Mouse (Mus musculus): ENCODE measurements around the gene Rad51b. TPM values are rescaled to one million over a fixed set of nuclear protein-coding genes. Genes with fewer than 3 reads are reported as not detected.

The Rad51b gene
- polyA plus RNA-seq, 1 experiment from 2014 or later, result 8.0 TPM

GRCm38 (mm10) chr12:79784159-79784558, 487.1 kb downstream of the Rad51b start:
- Histone ChIP-seq H3K9ac (no peak overlapping the region), H3K4me3 (ENCODE audit: low read depth, low read length) (no peak overlapping the region), H3K9me3 (ENCODE audit: low read depth, low read length) (0 out of 2 replicates have a peak, but pooled peaks cover 4% of the 10 kb centered on the region), H3K27me3 (ENCODE audit: insufficient read depth, low read length) (no peaks in the 10 kb centered on the region), H3K27ac (ENCODE audit: low read depth) (no peak overlapping the region), H3K4me2 (no peak overlapping the region), H3K36me3 (ENCODE audit: insufficient read depth) (no peaks in the 10 kb centered on the region), H3K4me1 (ENCODE audit: insufficient read depth) (peaks cover 6% of the 10 kb centered on the region; the same call in 1 of the 2 replicates)
- WGBS, result 72% methylated on average over 7 of the region's 7 CpGs
- TF ChIP-seq CTCF (IDR thresholded peaks at IDR 0.05; ENCODE audit: low read depth), result no peak
- DNase-seq (no peak), ATAC-seq (ENCODE audit: insufficient read depth) (no peak)

- H3K9ac ChIP-seq, result no peak overlapping the region
- ATAC-seq (ENCODE audit: insufficient read depth), result no peak
- H3K4me1 ChIP-seq (ENCODE audit: insufficient read depth), result peaks cover 6% of the 10 kb centered on the region; the same call in 1 of the 2 replicates
- 0 out of 2 replicates have a peak, but pooled peaks cover 4% of the 10 kb centered on the region for H3K9me3 ChIP-seq (ENCODE audit: low read depth, low read length)
- no peaks in the 10 kb centered on the region for H3K36me3 ChIP-seq (ENCODE audit: insufficient read depth)
- H3K27me3 ChIP-seq (ENCODE audit: insufficient read depth, low read length), result no peaks in the 10 kb centered on the region
- WGBS, result 95% methylated on average over 3 of the region's 3 CpGs
- no peak for TF ChIP-seq CTCF (IDR thresholded peaks at IDR 0.05; ENCODE audit: low read depth)
- H3K27ac ChIP-seq (ENCODE audit: low read depth), result no peak overlapping the region
- DNase-seq, result no peak
- no peak overlapping the region for H3K4me2 ChIP-seq
- no peak overlapping the region for H3K4me3 ChIP-seq (ENCODE audit: low read depth, low read length)
Measured at GRCm38 (mm10) chr12:79785691-79786090, 488.6 kb downstream of the Rad51b start.

- Histone ChIP-seq H3K27me3 (ENCODE audit: insufficient read depth, low read length) (no peaks in the 10 kb centered on the region), H3K9me3 (ENCODE audit: low read depth, low read length) (0 out of 2 replicates have a peak, but pooled peaks cover 2% of the 10 kb centered on the region), H3K36me3 (ENCODE audit: insufficient read depth) (no peaks in the 10 kb centered on the region), H3K27ac (ENCODE audit: low read depth) (peak overlapping the region; percentile 61), H3K4me2 (no peak overlapping the region), H3K4me1 (ENCODE audit: insufficient read depth) (peaks cover 6% of the 10 kb centered on the region; the same call in 1 of the 2 replicates), H3K9ac (no peak overlapping the region), H3K4me3 (ENCODE audit: low read depth, low read length) (no peak overlapping the region)
- no peak for DNase-seq
- 78% methylated on average over 10 of the region's 10 CpGs for WGBS
- no peak for TF ChIP-seq CTCF (IDR thresholded peaks at IDR 0.05; ENCODE audit: low read depth)
- no peak for ATAC-seq (ENCODE audit: insufficient read depth)
Measured at GRCm38 (mm10) chr12:79787538-79787937, 490.5 kb downstream of the Rad51b start.

- H3K4me3 ChIP-seq (ENCODE audit: low read depth, low read length), result no peak overlapping the region
- H3K9me3 ChIP-seq (ENCODE audit: low read depth, low read length), result no peaks in the 10 kb centered on the region
- DNase-seq (peak; percentile 83), ATAC-seq (ENCODE audit: insufficient read depth) (peak; percentile 65)
- H3K4me2 ChIP-seq, result no peak overlapping the region
- WGBS, result 42% methylated on average over 5 of the region's 5 CpGs
- H3K9ac ChIP-seq, result no peak overlapping the region
- H3K27me3 ChIP-seq (ENCODE audit: insufficient read depth, low read length), result no peaks in the 10 kb centered on the region
- no peaks in the 10 kb centered on the region for H3K36me3 ChIP-seq (ENCODE audit: insufficient read depth)
- TF ChIP-seq CTCF (IDR thresholded peaks at IDR 0.05; ENCODE audit: low read depth), result no peak
- H3K27ac ChIP-seq (ENCODE audit: low read depth), result peak overlapping the region; percentile 61
- H3K4me1 ChIP-seq (ENCODE audit: insufficient read depth), result peaks cover 6% of the 10 kb centered on the region; the same call in 1 of the 2 replicates
Measured at GRCm38 (mm10) chr12:79788340-79788739, 491.3 kb downstream of the Rad51b start.

GRCm38 (mm10) chr12:79789481-79789880, 492.4 kb downstream of the Rad51b start:
- WGBS, result 80% methylated on average over 6 of the region's 6 CpGs
- no peak for TF ChIP-seq CTCF (IDR thresholded peaks at IDR 0.05; ENCODE audit: low read depth)
- H3K9me3 ChIP-seq (ENCODE audit: low read depth, low read length), result no peaks in the 10 kb centered on the region
- H3K4me2 ChIP-seq, result no peak overlapping the region
- no peak for DNase-seq
- no peak for ATAC-seq (ENCODE audit: insufficient read depth)
- peaks cover 6% of the 10 kb centered on the region; the same call in 1 of the 2 replicates for H3K4me1 ChIP-seq (ENCODE audit: insufficient read depth)
- H3K9ac ChIP-seq, result no peak overlapping the region
- H3K27ac ChIP-seq (ENCODE audit: low read depth), result no peak overlapping the region; the same call in 1 of the 2 replicates
- no peak overlapping the region for H3K4me3 ChIP-seq (ENCODE audit: low read depth, low read length)
- no peaks in the 10 kb centered on the region for H3K36me3 ChIP-seq (ENCODE audit: insufficient read depth)
- no peaks in the 10 kb centered on the region for H3K27me3 ChIP-seq (ENCODE audit: insufficient read depth, low read length)

GRCm38 (mm10) chr12:79793382-79793781, 496.3 kb downstream of the Rad51b start:
- WGBS, result 63% methylated on average over 8 of the region's 8 CpGs
- DNase-seq, result no peak

GRCm38 (mm10) chr12:79794802-79795201, 497.7 kb downstream of the Rad51b start:
- Histone ChIP-seq H3K9me3 (ENCODE audit: low read depth, low read length) (no peaks in the 10 kb centered on the region), H3K4me2 (no peak overlapping the region), H3K4me1 (ENCODE audit: insufficient read depth) (no peaks in the 10 kb centered on the region), H3K27me3 (ENCODE audit: insufficient read depth, low read length) (no peaks in the 10 kb centered on the region), H3K9ac (no peak overlapping the region), H3K4me3 (ENCODE audit: low read depth, low read length) (no peak overlapping the region), H3K36me3 (ENCODE audit: insufficient read depth) (no peaks in the 10 kb centered on the region), H3K27ac (ENCODE audit: low read depth) (no peak overlapping the region)
- DNase-seq (no peak), ATAC-seq (ENCODE audit: insufficient read depth) (no peak)
- 91% methylated on average over 4 of the region's 4 CpGs for WGBS
- no peak for TF ChIP-seq CTCF (IDR thresholded peaks at IDR 0.05; ENCODE audit: low read depth)

More at GRCm38 (mm10) chr12:79793382-79793781, 496.3 kb downstream of the Rad51b start:
- no peak for TF ChIP-seq CTCF (IDR thresholded peaks at IDR 0.05; ENCODE audit: low read depth)
- Histone ChIP-seq H3K4me1 (ENCODE audit: insufficient read depth) (peaks cover 6% of the 10 kb centered on the region; the same call in 1 of the 2 replicates), H3K27me3 (ENCODE audit: insufficient read depth, low read length) (no peaks in the 10 kb centered on the region), H3K4me3 (ENCODE audit: low read depth, low read length) (no peak overlapping the region), H3K9ac (no peak overlapping the region), H3K4me2 (no peak overlapping the region), H3K36me3 (ENCODE audit: insufficient read depth) (no peaks in the 10 kb centered on the region), H3K27ac (ENCODE audit: low read depth) (no peak overlapping the region), H3K9me3 (ENCODE audit: low read depth, low read length) (no peaks in the 10 kb centered on the region)
- ATAC-seq (ENCODE audit: insufficient read depth), result no peak

Data from lung, embryonic 14.5 days (tissue).